Mouse (Mus musculus) liver, embryonic 15.5 days (tissue): ENCODE results near the gene Scgb1b30. TPM values are rescaled to one million over a fixed set of nuclear protein-coding genes. Genes with fewer than 3 reads are reported as not detected.

Experiments used
- ATAC-seq: fragments of 200-750 bp; cut with Nextera tagmentation; 2 replicates; pipeline ENCODE4 v1.8.0; 2017; ENCODE audit warnings: moderate number of reproducible peaks, mild to moderate bottlenecking, moderate library complexity; ENCODE audit not compliant: insufficient read depth
- H3K27ac ChIP-seq: fragments of 300-500 bp; sonication (generic); replicated peaks from 2 replicates; pipeline ENCODE4 v1.5.1; 2015; ENCODE audit warnings: mild to moderate bottlenecking, inconsistent platforms
- H3K27me3 ChIP-seq: fragments of 300-500 bp; sonication (generic); 2 replicates; pipeline ENCODE4 v1.6.1; 2015; ENCODE audit warnings: mild to moderate bottlenecking, inconsistent platforms
- H3K36me3 ChIP-seq: fragments of 300-500 bp; sonication (generic); replicated peaks from 2 replicates; pipeline ENCODE4 v1.6.1; 2015; ENCODE audit warnings: moderate library complexity, mild to moderate bottlenecking, inconsistent platforms
- H3K4me1 ChIP-seq: fragments of 300-500 bp; sonication (generic); replicated peaks from 2 replicates; pipeline ENCODE4 v1.6.1; 2015; ENCODE audit warnings: inconsistent platforms
- H3K4me2 ChIP-seq: fragments of 300-500 bp; sonication (generic); 2 replicates; pipeline ENCODE4 v1.6.1; 2015; ENCODE audit warnings: moderate library complexity, mild to moderate bottlenecking, inconsistent platforms
- H3K4me3 ChIP-seq: fragments of 300-500 bp; sonication (generic); replicated peaks from 2 replicates; pipeline ENCODE4 v1.5.1; 2015; ENCODE audit warnings: mild to moderate bottlenecking, inconsistent platforms
- H3K9ac ChIP-seq: fragments of 300-500 bp; sonication (generic); 2 replicates; pipeline ENCODE4 v1.6.1; 2015; ENCODE audit warnings: moderate library complexity, mild to moderate bottlenecking, inconsistent platforms
- H3K9me3 ChIP-seq: fragments of 300-500 bp; sonication (generic); replicated peaks from 2 replicates; pipeline ENCODE4 v1.6.1; 2016; ENCODE audit warnings: inconsistent platforms
- WGBS: fragments of 180-500 bp; shearing (Covaris S2); methylation state at CpG from one replicate; pipeline ENCODE4 v1.1.7; 2015; ENCODE audit warnings: mixed read lengths; ENCODE audit not compliant: insufficient replicate concordance; 5-methylcytosine and 5-hydroxymethylcytosine counted together
- polyA plus RNA-seq: library from polyadenylated mRNA; unstranded; fragments of >200 nt; fragmentation: Nextera tagmentation; extraction: Ambion mirVana; gene quantifications from 2 replicates; pipeline ENCODE4 v1.2.1, GENCODE M21; 2015

Gene Scgb1b30
- polyA plus RNA-seq, 1 experiment from 2014 or later, result not detected

DNA sequence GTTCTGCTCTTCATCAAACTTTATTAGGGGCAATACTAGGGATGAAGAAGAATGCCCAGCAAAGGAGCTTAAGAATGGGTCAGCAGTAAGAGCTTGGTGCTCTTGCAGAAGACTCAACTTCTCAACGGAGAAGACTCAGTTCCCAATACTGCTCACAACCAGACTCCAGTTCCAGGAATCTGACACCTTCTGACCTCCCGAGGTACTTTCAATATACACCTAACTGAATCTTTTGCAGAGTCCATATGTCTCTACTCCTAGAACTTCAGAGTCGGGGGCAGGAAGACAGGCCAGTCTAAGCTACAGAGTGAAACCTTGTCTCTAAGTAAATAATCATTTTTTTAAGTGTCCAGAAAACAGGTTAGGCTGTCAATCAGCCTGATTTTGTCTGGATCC, 36.7 kb downstream of the Scgb1b30 start:
- H3K27ac ChIP-seq, result no peak overlapping the region
- no peak for ATAC-seq
- H3K27me3 ChIP-seq, result peaks cover 56% of the 10 kb centered on the region

DNA sequence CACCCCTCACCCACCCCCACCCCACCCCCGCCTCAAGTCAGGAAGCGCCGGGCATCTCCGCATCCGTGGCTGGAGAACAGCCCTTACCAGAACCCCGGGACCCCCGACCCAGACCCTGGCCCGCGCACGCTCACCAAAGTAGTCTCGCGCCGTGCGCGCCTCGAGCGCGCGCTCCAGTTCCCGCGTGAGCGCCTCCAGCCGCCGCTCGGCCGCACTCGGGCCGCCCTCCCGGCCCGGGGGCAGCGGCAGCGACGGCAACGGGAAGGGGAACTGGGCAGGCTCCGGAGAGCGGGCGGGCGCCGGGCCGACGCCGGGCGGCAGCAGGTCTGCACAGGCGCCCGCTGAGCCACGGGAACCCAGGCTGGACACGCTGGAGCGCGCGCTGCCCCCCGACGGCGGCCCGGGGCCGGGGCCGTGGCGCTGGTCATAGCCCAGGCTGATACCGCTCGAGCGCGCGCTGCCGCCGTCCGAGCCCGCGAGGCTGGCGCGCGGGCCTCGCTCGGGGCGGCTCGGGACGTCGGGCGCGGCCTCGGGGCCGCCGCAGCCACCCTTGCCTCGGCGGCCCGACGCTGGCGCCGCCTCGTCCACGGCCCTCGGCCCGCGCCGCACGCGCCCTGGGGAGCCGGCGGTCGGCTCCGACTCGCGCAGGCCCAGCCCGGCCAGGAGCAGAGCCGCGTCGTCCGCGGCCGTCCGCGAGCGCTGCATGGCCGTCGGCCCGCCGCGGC, 37.3 kb downstream of the Scgb1b30 start:
- Histone ChIP-seq H3K27ac (no peak overlapping the region), H3K4me3 (peak overlapping the region; percentile 58), H3K9me3 (no peaks in the 10 kb centered on the region), H3K9ac (peak overlapping the region; percentile 47), H3K27me3 (peaks cover 56% of the 10 kb centered on the region), H3K4me1 (peaks cover 5% of the 10 kb centered on the region; the same call in 1 of the 2 replicates), H3K36me3 (no peaks in the 10 kb centered on the region), H3K4me2 (peak overlapping the region; percentile 59)
- peak; percentile 61 for ATAC-seq
- 1% methylated on average over 100 of the region's 116 CpGs for WGBS

More for the DNA sequence above, 36.7 kb downstream of the Scgb1b30 start:
- Histone ChIP-seq H3K4me1 (peaks cover 5% of the 10 kb centered on the region; the same call in 1 of the 2 replicates), H3K4me2 (peak overlapping the region; percentile 59), H3K9me3 (no peaks in the 10 kb centered on the region), H3K9ac (peak overlapping the region; percentile 47; the same call in 1 of the 2 replicates), H3K36me3 (no peaks in the 10 kb centered on the region), H3K4me3 (peak overlapping the region; percentile 58)
- WGBS, result 12% methylated on average over 3 of the region's 3 CpGs

DNA sequence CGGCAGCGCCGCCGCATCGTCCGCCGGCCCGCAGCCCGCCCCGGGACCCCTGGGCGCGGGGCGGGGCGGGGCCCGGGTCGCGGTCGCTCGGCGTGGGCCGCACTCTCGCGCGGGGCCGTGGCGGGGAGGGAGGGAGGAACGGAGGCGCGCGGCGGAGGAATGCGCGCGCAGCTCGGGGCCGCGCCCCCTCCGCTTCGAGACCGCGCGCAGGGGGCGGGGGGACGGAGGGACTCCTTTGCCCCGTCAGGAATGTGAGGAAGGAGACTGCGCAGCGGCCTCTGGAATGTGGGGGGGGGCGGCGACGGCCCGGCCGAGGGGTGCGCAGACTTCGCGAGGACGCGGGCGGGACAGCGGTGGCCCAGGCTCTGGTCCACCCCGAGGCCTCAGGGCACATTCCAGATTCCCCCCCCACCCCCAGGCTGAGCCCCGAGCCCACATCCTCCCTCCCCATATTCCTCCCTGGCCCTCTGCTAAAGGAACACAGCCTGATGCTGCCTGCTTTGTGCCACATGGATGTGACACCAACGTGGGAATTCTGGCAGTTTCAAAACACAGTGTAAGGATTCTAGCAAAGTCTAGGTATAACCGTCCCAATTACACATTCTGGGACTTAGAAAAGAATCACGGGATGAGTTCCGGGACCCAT, 38.0 kb downstream of the Scgb1b30 start, which contains the start of gene Wtip:
TSS of gene Wtip (minus strand) at position 152 of the 646 bp plus-strand sequence.
- peak; percentile 74 for ATAC-seq

DNA sequence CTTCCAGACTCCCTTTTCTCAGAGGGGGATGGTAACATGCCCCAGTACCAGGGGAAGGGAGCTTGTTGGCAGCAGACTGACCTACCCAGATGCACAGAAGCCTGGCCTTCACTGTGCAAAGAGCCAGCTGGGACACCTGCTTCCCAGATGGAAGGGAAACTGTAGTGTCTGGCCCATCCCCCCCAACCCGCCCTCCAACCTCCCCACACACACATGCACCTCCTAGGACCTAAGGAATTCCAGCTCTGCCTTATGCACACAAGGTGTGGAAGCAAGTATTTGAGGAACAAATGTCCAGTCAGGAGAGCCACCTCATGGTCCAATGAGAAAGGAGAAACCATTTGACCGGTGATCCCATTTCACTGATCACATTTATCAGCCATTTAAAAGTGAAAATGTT, 39.1 kb downstream of the Scgb1b30 start:
- Histone ChIP-seq H3K9ac (no peak overlapping the region), H3K4me2 (no peak overlapping the region), H3K4me3 (no peak overlapping the region), H3K36me3 (no peaks in the 10 kb centered on the region), H3K9me3 (no peaks in the 10 kb centered on the region), H3K27me3 (peaks cover 56% of the 10 kb centered on the region), H3K27ac (no peak overlapping the region), H3K4me1 (peaks cover 5% of the 10 kb centered on the region; the same call in 1 of the 2 replicates)
- WGBS, result 60% methylated on average over 2 of the region's 2 CpGs
- no peak for ATAC-seq

More for the DNA sequence above, 38.0 kb downstream of the Scgb1b30 start, which contains the start of gene Wtip:
- Histone ChIP-seq H3K36me3 (no peaks in the 10 kb centered on the region), H3K9ac (peak within 1 kb of the TSS; percentile 47), H3K4me1 (peaks cover 5% of the 10 kb centered on the region; the same call in 1 of the 2 replicates), H3K9me3 (no peaks in the 10 kb centered on the region), H3K4me2 (peak within 1 kb of the TSS; percentile 59), H3K4me3 (peak within 1 kb of the TSS; percentile 58), H3K27me3 (peaks cover 56% of the 10 kb centered on the region), H3K27ac (no peak within 1 kb of the TSS)
- WGBS, result 3% methylated on average over 60 of the region's 65 CpGs

DNA sequence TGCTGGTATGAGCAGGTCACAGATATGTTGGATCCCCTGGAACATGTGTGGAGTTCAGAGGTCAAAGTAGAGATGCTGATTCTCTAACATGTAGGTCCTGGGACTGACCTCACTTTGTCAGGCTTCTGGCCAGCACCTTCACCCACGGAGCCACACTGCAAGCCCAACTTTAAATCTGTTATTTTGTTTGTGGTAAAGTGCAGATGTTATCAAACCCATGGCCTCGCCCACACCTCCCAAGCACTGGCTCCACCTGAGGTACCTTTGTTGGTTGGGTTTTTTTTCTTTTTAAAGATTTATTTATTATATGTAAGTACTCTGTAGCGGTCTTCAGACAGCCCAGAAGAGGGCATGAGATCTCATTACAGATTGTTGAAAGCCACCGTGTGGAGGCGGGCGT, 44.3 kb downstream of the Scgb1b30 start:
- H3K9ac ChIP-seq, result no peak overlapping the region
- no peak overlapping the region for H3K4me3 ChIP-seq
- H3K9me3 ChIP-seq, result no peaks in the 10 kb centered on the region
- peaks cover 11% of the 10 kb centered on the region for H3K27me3 ChIP-seq
- 76% methylated on average over 6 of the region's 6 CpGs for WGBS
- no peak for ATAC-seq
- H3K36me3 ChIP-seq, result peaks cover 46% of the 10 kb centered on the region
- H3K4me2 ChIP-seq, result no peak overlapping the region
- H3K4me1 ChIP-seq, result no peaks in the 10 kb centered on the region
- H3K27ac ChIP-seq, result no peak overlapping the region

DNA sequence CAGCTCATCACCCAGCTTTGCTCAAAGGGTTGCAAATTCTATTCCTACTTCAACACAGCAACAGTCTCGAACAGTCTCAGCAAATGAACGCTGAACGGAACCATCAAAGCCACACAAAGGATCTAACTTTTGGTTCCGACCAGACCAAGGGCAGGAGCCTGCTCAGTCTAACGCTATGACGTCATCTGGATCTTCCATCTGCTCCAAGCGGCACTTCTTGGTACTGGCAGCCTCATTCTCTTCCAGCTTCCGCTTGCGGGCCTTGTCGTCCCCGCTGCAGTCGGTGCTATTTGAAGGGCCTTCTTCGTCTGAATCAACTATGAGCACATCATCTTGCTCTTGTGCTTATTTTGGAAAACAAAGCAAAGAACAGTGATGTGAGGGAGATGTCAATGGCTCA, 45.9 kb downstream of the Scgb1b30 start:
- Histone ChIP-seq H3K27ac (no peak overlapping the region), H3K4me1 (no peaks in the 10 kb centered on the region), H3K36me3 (peaks cover 62% of the 10 kb centered on the region), H3K27me3 (no peaks in the 10 kb centered on the region), H3K4me3 (no peak overlapping the region), H3K9ac (no peak overlapping the region), H3K4me2 (no peak overlapping the region), H3K9me3 (no peaks in the 10 kb centered on the region)
- ATAC-seq, result no peak
- WGBS, result 89% methylated on average over 13 of the region's 13 CpGs

DNA sequence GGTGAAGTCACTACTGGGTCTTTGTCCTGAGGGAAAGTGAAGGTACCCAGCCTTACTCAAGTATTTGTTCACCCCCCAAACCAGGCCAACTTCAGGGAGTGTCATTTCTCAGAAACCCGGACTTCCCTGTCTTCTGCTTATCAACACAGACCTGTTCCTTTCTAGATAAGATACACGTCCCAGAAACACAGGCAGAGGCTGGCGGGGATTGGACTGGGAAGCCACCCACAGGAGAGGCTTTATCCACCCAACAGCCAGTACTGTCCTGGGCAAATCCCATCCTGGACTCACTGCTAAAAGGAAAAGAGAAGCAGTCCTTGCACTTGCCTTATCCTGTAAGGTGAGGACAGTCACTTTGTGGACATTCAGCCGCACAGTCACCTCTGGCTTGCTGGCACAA, 52.0 kb downstream of the Scgb1b30 start:
- Histone ChIP-seq H3K4me3 (no peak overlapping the region), H3K36me3 (peaks cover 100% of the 10 kb centered on the region), H3K9ac (no peak overlapping the region), H3K9me3 (no peaks in the 10 kb centered on the region), H3K27me3 (no peaks in the 10 kb centered on the region), H3K4me1 (peaks cover 25% of the 10 kb centered on the region), H3K4me2 (peak overlapping the region; percentile 31), H3K27ac (no peak overlapping the region)
- 29% methylated on average over 4 of the region's 4 CpGs for WGBS
- ATAC-seq, result peak; percentile 84

Other genes with a start within 250 kb of the Scgb1b30 start
- gene Scgb2b26, start 150.4 kb upstream of the Scgb1b30 start, polyA plus RNA-seq, result not detected in 2 replicates
- not detected in 2 replicates for gene Scgb2b27, start 81.5 kb upstream of the Scgb1b30 start, polyA plus RNA-seq
- gene Scgb1b27, start 73.9 kb upstream of the Scgb1b30 start, polyA plus RNA-seq, result not detected in 2 replicates
- 0.33 and 0.76 TPM in 2 replicates for gene Wtip, start 37.8 kb downstream of the Scgb1b30 start, polyA plus RNA-seq
- gene Uba2, start 74.2 kb downstream of the Scgb1b30 start, polyA plus RNA-seq, result 84.9 and 87.8 TPM in 2 replicates
- gene Pdcd2l, start 101.2 kb downstream of the Scgb1b30 start, polyA plus RNA-seq, result 20.9 and 26.0 TPM in 2 replicates
- 149 and 159 TPM in 2 replicates for gene Gpi1, start 134.9 kb downstream of the Scgb1b30 start, polyA plus RNA-seq
- gene Gm6096, start 155.6 kb downstream of the Scgb1b30 start, polyA plus RNA-seq, result not detected in 2 replicates
- 12.9 and 14.4 TPM in 2 replicates for gene 4931406P16Rik, start 218.1 kb downstream of the Scgb1b30 start, polyA plus RNA-seq